Mouse (Mus musculus): ENCODE measurements at regions not wholly inside any gene's neighbourhood (a gene's known extent, or its start where the extent isn't known, plus 50 kb on each side); places are given as distances from the start of the nearest gene placed in this dataset.

DNA sequence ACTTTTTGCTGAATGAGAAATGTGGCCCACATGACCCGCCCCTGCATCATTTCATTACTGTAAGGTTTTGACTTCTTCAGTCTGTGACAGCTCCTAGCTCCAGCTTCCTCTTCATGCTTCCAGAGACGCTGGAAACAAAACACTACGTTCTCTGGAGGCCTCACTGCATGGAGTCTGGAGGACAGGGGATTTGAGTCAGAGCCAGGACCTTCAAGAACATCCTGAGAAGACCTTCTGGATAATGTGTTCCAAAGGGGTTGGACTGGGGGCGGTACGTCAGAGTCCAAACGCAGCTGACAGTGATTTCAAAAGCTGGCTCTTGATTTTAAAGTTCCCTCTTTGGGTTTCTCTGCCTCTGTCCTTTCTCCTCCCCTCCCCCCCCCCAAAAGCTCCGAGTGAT is 108.5 kb downstream of the Dact1 start:
- no peak overlapping the region for H3K9ac ChIP-seq (replicated peaks; ENCODE audit: low read depth, low read length)
- H3K27me3 ChIP-seq (replicated peaks; ENCODE audit: control insufficient read depth, insufficient read depth, low read length), result no peaks in the 10 kb centered on the region
- no peaks in the 10 kb centered on the region for H3K4me1 ChIP-seq (replicated peaks; ENCODE audit: control insufficient read depth, insufficient read depth, low read length)
- H3K27ac ChIP-seq (ENCODE audit: low read length), result no peak overlapping the region
- no peaks in the 10 kb centered on the region for H3K36me3 ChIP-seq (ENCODE audit: control insufficient read depth, insufficient read depth)
- no peaks in the 10 kb centered on the region for H3K9me3 ChIP-seq (ENCODE audit: control insufficient read depth, low read length)
- no peak overlapping the region for H3K4me3 ChIP-seq (replicated peaks; ENCODE audit: low read length)
- no peak for ATAC-seq
- no peak overlapping the region for H3K4me2 ChIP-seq (ENCODE audit: low read length)
- 70% methylated on average over 7 of the region's 7 CpGs for WGBS

DNA sequence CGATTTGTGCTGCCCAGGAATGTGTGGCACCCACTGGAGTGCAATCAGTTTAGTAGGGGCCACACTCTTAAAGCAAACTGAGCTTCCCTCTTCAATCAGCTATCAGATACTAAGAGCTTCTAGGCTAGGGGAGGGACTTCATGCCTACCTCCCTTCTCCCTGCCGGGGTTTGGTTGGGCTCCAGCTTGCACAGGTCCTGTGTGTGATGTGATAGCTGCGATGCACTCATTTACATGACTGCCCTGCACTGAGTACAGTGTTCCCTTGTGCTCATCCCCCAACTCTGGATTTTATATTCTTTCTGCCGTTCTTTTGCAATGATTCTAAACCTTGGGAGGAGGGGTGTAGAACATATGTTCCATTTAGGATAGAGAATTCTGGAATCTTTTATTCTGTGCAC is 109.5 kb downstream of the Dact1 start:
- Histone ChIP-seq H3K9me3 (ENCODE audit: control insufficient read depth, low read length) (no peaks in the 10 kb centered on the region), H3K9ac (replicated peaks; ENCODE audit: low read depth, low read length) (no peak overlapping the region), H3K27ac (ENCODE audit: low read length) (no peak overlapping the region), H3K4me3 (replicated peaks; ENCODE audit: low read length) (no peak overlapping the region), H3K27me3 (replicated peaks; ENCODE audit: control insufficient read depth, insufficient read depth, low read length) (no peaks in the 10 kb centered on the region), H3K4me1 (replicated peaks; ENCODE audit: control insufficient read depth, insufficient read depth, low read length) (no peaks in the 10 kb centered on the region), H3K36me3 (ENCODE audit: control insufficient read depth, insufficient read depth) (no peaks in the 10 kb centered on the region), H3K4me2 (ENCODE audit: low read length) (no peak overlapping the region)
- WGBS, result 87% methylated on average over 4 of the region's 4 CpGs
- no peak for ATAC-seq

DNA sequence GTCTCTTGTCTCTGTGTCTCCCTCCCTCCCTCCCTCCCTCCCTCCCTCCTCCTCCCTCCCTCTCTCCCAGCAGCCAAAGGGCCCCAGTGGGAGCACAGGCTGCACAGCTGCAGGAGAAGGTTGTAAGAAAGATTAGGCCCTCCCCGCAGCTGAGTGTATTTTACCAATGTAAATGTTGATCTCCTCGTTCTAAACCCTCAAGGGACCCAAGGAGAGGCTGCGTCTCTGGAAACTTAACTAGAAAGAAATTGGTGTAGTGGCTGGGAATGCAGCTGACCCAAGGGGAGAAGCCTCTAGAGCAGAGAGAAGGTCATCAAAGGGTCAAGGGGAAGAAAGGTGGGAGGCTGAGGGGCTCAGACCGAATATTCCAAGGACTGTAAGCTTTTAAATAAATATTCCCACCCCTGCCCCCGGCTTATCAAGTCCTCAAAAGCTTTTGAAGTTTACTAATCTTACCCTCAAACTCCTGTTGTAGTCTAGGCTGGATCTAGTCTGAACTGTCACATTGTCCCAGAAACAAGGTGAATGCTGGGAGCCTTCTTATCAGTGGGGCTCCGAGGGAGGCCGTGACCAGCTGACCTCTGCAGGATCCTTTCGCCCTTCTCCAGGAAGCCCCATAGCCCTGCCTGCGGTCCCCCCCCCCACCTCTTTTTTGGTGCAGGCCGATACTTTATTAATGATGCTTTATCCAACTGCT is 116.5 kb downstream of the Dact1 start:
- Histone ChIP-seq H3K9me3 (ENCODE audit: control insufficient read depth, low read length) (no peaks in the 10 kb centered on the region), H3K9ac (replicated peaks; ENCODE audit: low read depth, low read length) (no peak overlapping the region), H3K27me3 (replicated peaks; ENCODE audit: control insufficient read depth, insufficient read depth, low read length) (no peaks in the 10 kb centered on the region), H3K4me1 (replicated peaks; ENCODE audit: control insufficient read depth, insufficient read depth, low read length) (peaks cover 16% of the 10 kb centered on the region), H3K4me2 (ENCODE audit: low read length) (no peak overlapping the region), H3K4me3 (replicated peaks; ENCODE audit: low read length) (no peak overlapping the region), H3K27ac (ENCODE audit: low read length) (no peak overlapping the region), H3K36me3 (ENCODE audit: control insufficient read depth, insufficient read depth) (no peaks in the 10 kb centered on the region)
- no peak for ATAC-seq
- WGBS, result 47% methylated on average over 10 of the region's 10 CpGs

DNA sequence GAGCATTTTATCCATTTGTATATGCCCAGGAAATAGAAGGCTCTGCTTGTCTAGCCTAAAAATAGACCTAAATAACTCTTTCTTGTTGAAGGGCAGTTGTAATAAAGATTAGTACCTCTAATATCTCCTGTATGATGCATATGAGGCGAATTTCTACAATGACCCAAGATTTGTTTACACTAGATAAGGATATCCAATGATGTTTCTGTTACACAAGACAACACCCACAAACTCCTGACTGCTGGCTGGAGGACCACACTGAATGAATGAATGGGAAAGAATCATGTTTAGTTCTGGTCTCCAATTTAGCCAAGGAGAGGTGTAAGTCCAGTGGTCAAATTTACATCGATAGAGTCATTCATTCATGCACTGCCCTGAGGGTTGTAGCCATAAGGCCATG is 118.3 kb downstream of the Dact1 start:
- no peak overlapping the region for H3K9ac ChIP-seq (replicated peaks; ENCODE audit: low read depth, low read length)
- peaks cover 16% of the 10 kb centered on the region for H3K4me1 ChIP-seq (replicated peaks; ENCODE audit: control insufficient read depth, insufficient read depth, low read length)
- no peaks in the 10 kb centered on the region for H3K36me3 ChIP-seq (ENCODE audit: control insufficient read depth, insufficient read depth)
- no peaks in the 10 kb centered on the region for H3K27me3 ChIP-seq (replicated peaks; ENCODE audit: control insufficient read depth, insufficient read depth, low read length)
- 90% methylated on average over 2 of the region's 2 CpGs for WGBS
- H3K27ac ChIP-seq (ENCODE audit: low read length), result no peak overlapping the region
- H3K9me3 ChIP-seq (ENCODE audit: control insufficient read depth, low read length), result no peaks in the 10 kb centered on the region
- no peak for ATAC-seq
- no peak overlapping the region for H3K4me2 ChIP-seq (ENCODE audit: low read length)
- H3K4me3 ChIP-seq (replicated peaks; ENCODE audit: low read length), result no peak overlapping the region

DNA sequence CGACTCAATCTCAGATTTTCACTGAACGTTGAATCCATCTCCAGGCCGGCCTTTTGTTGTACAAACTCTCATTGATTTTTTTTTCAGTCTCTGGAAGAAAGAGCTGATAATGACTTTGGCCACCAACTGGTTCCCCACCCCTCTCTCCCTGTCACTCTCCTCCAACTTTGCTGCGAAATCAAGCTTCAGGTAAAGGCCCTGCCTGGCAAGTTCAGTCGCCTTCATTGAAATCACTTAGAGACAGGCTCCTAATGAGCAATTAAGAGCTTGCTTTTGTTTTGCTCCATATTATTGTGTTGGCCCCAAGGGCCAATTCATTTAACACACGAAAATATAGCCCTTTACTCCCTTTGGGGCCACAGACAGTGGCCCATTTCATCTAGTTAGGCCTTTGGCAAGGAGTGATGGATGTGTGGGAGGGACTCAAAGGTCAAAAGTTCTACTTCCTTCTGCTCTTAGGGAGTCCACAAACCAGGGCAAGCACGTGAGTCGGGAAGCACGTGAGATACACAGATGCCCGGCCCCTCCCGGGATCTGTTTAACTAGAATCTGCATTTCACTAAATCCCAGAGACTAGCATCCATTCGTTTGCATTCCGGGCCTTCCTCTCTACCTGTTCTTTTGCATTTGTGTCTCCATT is 120.0 kb downstream of the Dact1 start:
- no peak overlapping the region for H3K4me3 ChIP-seq (replicated peaks; ENCODE audit: low read length)
- H3K27me3 ChIP-seq (replicated peaks; ENCODE audit: control insufficient read depth, insufficient read depth, low read length), result no peaks in the 10 kb centered on the region
- H3K4me2 ChIP-seq (ENCODE audit: low read length), result no peak overlapping the region
- WGBS, result 12% methylated on average over 13 of the region's 13 CpGs
- H3K4me1 ChIP-seq (replicated peaks; ENCODE audit: control insufficient read depth, insufficient read depth, low read length), result peaks cover 20% of the 10 kb centered on the region
- no peaks in the 10 kb centered on the region for H3K9me3 ChIP-seq (ENCODE audit: control insufficient read depth, low read length)
- H3K27ac ChIP-seq (ENCODE audit: low read length), result peak overlapping the region; percentile 36; the same call in 1 of the 2 replicates
- H3K36me3 ChIP-seq (ENCODE audit: control insufficient read depth, insufficient read depth), result no peaks in the 10 kb centered on the region
- 0 out of 2 replicates have a peak, but pooled peaks have one; percentile 11 for ATAC-seq
- no peak overlapping the region for H3K9ac ChIP-seq (replicated peaks; ENCODE audit: low read depth, low read length)

DNA sequence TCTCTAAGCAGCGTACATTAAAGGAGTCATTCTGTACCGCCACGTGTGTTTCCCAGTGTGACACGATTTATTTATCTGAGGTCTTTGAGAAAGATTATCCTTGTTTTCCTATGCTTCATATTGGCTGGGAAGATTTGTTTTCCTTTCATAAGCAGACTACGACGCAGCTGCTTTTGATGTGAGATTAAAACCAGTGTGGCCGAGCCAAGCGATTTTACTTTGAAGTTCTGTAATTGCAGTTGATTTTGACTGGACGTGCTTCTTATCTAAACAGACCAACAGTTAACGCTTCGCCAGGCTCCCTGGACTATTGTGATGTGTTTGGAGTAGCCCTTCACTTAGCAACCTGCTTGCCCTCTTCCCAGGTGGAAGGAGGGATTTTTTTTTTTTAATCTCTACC is 120.6 kb downstream of the Dact1 start:
- no peaks in the 10 kb centered on the region for H3K36me3 ChIP-seq (ENCODE audit: control insufficient read depth, insufficient read depth)
- H3K4me3 ChIP-seq (replicated peaks; ENCODE audit: low read length), result no peak overlapping the region
- no peak overlapping the region for H3K4me2 ChIP-seq (ENCODE audit: low read length)
- H3K27ac ChIP-seq (ENCODE audit: low read length), result peak overlapping the region; percentile 29; the same call in 1 of the 2 replicates
- no peak for ATAC-seq
- no peaks in the 10 kb centered on the region for H3K9me3 ChIP-seq (ENCODE audit: control insufficient read depth, low read length)
- no peak overlapping the region for H3K9ac ChIP-seq (replicated peaks; ENCODE audit: low read depth, low read length)
- 25% methylated on average over 11 of the region's 11 CpGs for WGBS
- H3K4me1 ChIP-seq (replicated peaks; ENCODE audit: control insufficient read depth, insufficient read depth, low read length), result peaks cover 20% of the 10 kb centered on the region
- H3K27me3 ChIP-seq (replicated peaks; ENCODE audit: control insufficient read depth, insufficient read depth, low read length), result no peaks in the 10 kb centered on the region

DNA sequence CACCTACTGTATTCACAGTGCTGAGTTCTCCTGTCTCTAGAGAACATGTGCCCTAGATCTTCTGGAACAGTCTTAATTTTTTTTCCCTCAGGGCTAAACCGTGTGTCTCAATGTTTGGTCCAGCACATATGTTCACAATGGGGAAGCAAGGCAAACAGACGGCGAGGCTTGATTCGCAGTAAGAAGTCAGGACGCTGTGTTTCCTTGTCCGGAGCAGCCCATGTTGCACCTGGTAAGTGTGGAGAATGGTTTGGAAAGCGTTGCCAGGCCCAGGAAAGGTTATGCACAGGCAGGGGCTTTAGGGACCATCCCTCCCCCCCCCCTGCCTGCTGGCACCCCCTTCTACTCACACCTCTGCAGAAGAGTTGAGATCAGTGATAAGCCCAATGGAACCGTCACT is 121.4 kb downstream of the Dact1 start:
- H3K27ac ChIP-seq (ENCODE audit: low read length), result no peak overlapping the region
- H3K27me3 ChIP-seq (replicated peaks; ENCODE audit: control insufficient read depth, insufficient read depth, low read length), result no peaks in the 10 kb centered on the region
- H3K9me3 ChIP-seq (ENCODE audit: control insufficient read depth, low read length), result no peaks in the 10 kb centered on the region
- H3K9ac ChIP-seq (replicated peaks; ENCODE audit: low read depth, low read length), result no peak overlapping the region
- peaks cover 20% of the 10 kb centered on the region for H3K4me1 ChIP-seq (replicated peaks; ENCODE audit: control insufficient read depth, insufficient read depth, low read length)
- no peaks in the 10 kb centered on the region for H3K36me3 ChIP-seq (ENCODE audit: control insufficient read depth, insufficient read depth)
- WGBS, result 70% methylated on average over 8 of the region's 8 CpGs
- no peak overlapping the region for H3K4me2 ChIP-seq (ENCODE audit: low read length)
- no peak overlapping the region for H3K4me3 ChIP-seq (replicated peaks; ENCODE audit: low read length)
- ATAC-seq, result no peak

DNA sequence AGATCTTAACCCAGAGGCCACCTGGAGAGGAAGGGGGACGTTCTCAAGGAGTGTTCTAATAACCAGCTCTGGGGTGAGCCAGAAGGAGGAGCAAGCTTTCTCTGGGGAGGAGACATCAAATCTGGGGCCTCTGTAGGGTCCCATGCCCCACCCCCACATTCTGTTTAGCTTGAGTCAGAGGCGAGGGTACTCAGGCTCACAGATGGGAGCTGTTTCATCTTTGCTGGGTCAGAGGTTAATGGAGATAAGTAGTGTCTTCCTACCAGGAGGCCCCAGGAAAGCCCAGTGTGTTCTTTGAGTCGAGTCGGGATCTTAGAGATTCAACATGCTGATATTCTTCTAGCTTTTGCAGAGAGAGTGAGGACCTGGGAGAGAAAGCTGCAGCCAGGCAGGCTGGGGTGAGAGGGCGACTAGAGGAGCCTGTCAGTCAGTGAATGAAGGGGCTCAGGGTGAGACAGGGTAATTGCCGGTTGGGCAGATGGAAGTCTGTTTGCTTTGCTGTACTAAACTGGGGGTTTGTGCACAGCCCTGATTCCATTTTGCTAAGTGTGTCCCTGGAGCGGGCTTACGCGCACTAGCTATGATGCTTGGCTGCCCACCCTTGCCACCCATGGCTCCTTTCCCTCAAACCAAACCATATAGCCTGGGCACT is 124.0 kb downstream of the Dact1 start:
- WGBS, result 37% methylated on average over 9 of the region's 9 CpGs
- Histone ChIP-seq H3K4me3 (replicated peaks; ENCODE audit: low read length) (no peak overlapping the region), H3K9me3 (ENCODE audit: control insufficient read depth, low read length) (no peaks in the 10 kb centered on the region), H3K36me3 (ENCODE audit: control insufficient read depth, insufficient read depth) (no peaks in the 10 kb centered on the region), H3K4me1 (replicated peaks; ENCODE audit: control insufficient read depth, insufficient read depth, low read length) (peaks cover 20% of the 10 kb centered on the region), H3K27ac (ENCODE audit: low read length) (no peak overlapping the region), H3K27me3 (replicated peaks; ENCODE audit: control insufficient read depth, insufficient read depth, low read length) (no peaks in the 10 kb centered on the region), H3K9ac (replicated peaks; ENCODE audit: low read depth, low read length) (no peak overlapping the region), H3K4me2 (ENCODE audit: low read length) (no peak overlapping the region)
- peak; percentile 64; the same call in 1 of the 2 replicates for ATAC-seq

DNA sequence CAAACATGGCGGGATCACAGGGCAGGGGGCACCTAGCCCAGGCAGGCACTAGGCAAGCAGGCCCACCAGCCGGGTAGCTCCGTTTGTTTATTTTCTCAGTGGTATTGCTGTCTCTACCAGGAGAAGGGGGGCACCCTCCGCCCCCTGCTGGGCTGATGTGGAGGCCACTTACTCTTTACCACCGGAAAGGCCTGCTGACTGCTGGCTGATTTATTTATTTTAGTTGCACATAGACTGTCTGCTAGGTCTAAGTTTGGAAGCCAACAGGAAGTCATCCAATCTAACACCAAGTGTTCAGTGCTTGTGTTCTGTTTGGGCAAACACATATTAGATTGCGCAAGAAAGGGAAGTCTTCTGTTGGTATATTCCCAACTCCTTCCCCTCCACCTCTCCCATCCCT is 128.6 kb downstream of the Dact1 start:
- H3K36me3 ChIP-seq (ENCODE audit: control insufficient read depth, insufficient read depth), result no peaks in the 10 kb centered on the region
- H3K4me2 ChIP-seq (ENCODE audit: low read length), result no peak overlapping the region
- peaks cover 5% of the 10 kb centered on the region; the same call in 1 of the 2 replicates for H3K4me1 ChIP-seq (replicated peaks; ENCODE audit: control insufficient read depth, insufficient read depth, low read length)
- ATAC-seq, result no peak
- no peak overlapping the region for H3K9ac ChIP-seq (replicated peaks; ENCODE audit: low read depth, low read length)
- no peak overlapping the region for H3K27ac ChIP-seq (ENCODE audit: low read length)
- WGBS, result 73% methylated on average over 6 of the region's 6 CpGs
- no peak overlapping the region for H3K4me3 ChIP-seq (replicated peaks; ENCODE audit: low read length)
- H3K27me3 ChIP-seq (replicated peaks; ENCODE audit: control insufficient read depth, insufficient read depth, low read length), result no peaks in the 10 kb centered on the region
- H3K9me3 ChIP-seq (ENCODE audit: control insufficient read depth, low read length), result no peaks in the 10 kb centered on the region

Measured in forebrain, embryonic 16.5 days (tissue).